ENCODE assay signal across 14 mouse cellular contexts in genomic region chr14:34585358-34586105, GRCm38 (mm10). TPM values are rescaled to one million over a fixed set of nuclear protein-coding genes. Genes with fewer than 3 reads are reported as not detected.
DNase-seq lines count a peak whose midpoint lies in the region; ATAC-seq and TF ChIP-seq lines count a peak whose summit lies in the region.
"Had no signal": no experiment of that assay in that cellular context is flagged by ENCODE, and none has a peak within 500 bp of the region (broad histone marks: within the 10 kb centered on the region; RNA-seq: fewer than 3 reads in every experiment).

No protein-coding gene starts in this region.

- no peaks in the 10 kb centered on the region for H3K79me2 ChIP-seq in liver, adult 2 months (ENCODE audit: control insufficient read depth, insufficient read depth, low read length)

- peak; percentile 41 for DNase-seq in kidney, adult 9 months
- peak; percentile 86 for DNase-seq in liver, adult 2 months (ENCODE audit: extremely low read depth, low read depth, low spot score)
- no peak for DNase-seq in right cerebral cortex, postnatal 4 days
- no peak for DNase-seq in right cerebral cortex, postnatal 14 days
- DNase-seq in thymus, postnatal 4 days = no peak
- DNase-seq: thymus, postnatal 25 days had no signal

- no peak overlapping the region for H3K27ac ChIP-seq in kidney, embryonic 14.5 days (ENCODE audit: low read depth, low read length)
- H3K27ac ChIP-seq in heart, embryonic 14.5 days (replicated peaks in 1 of 2; ENCODE audit: control insufficient read depth in 1 of 2, insufficient read depth in 1 of 2, low read depth in 2 of 2, low read length in 2 of 2) = peak overlapping the region; percentile 97
- peak overlapping the region; percentile 83 for H3K27ac ChIP-seq in liver, adult 2 months (replicated peaks; ENCODE audit: insufficient read depth, low read depth, low read length)
- H3K27ac ChIP-seq: hindbrain, embryonic 14.5 days had no signal

- H3K4me3 ChIP-seq in kidney, embryonic 14.5 days (ENCODE audit: low read length) = no peak overlapping the region
- H3K4me3 ChIP-seq in heart, embryonic 14.5 days (ENCODE audit: control insufficient read depth in 1 of 2, insufficient read depth in 1 of 2, low read depth in 1 of 2, low read length in 2 of 2) = peak overlapping the region; percentile 57 to 62
- H3K4me3 ChIP-seq in liver, adult 2 months (ENCODE audit: insufficient read depth, low read depth, low read length) = no peak overlapping the region
- H3K4me3 ChIP-seq: erythroblast, embryonic 14.5 days had no signal

- no peak overlapping the region for H3K9ac ChIP-seq in kidney, embryonic 14.5 days (ENCODE audit: low read depth, low read length)
- H3K9ac ChIP-seq in heart, embryonic 14.5 days (ENCODE audit: low read length) = peak overlapping the region; percentile 89
- H3K9ac ChIP-seq in liver, adult 2 months (ENCODE audit: low read depth, low read length) = peak overlapping the region; percentile 48; the same call in 1 of the 2 replicates
- H3K9ac ChIP-seq: hindbrain, embryonic 14.5 days had no signal

- no peak for ATAC-seq in kidney, embryonic 14.5 days (ENCODE audit: low FRiP score, low TSS enrichment)
- no peak for ATAC-seq in heart, embryonic 14.5 days (ENCODE audit: insufficient number of reproducible peaks, insufficient read depth, low FRiP score, low read depth)

- no peaks in the 10 kb centered on the region for H3K36me3 ChIP-seq in kidney, embryonic 14.5 days (ENCODE audit: control insufficient read depth, insufficient read depth, low read length)
- peaks cover 47% of the 10 kb centered on the region for H3K36me3 ChIP-seq in heart, embryonic 14.5 days (ENCODE audit: control insufficient read depth, insufficient read depth, low read length)
- H3K36me3 ChIP-seq in liver, adult 2 months (ENCODE audit: control insufficient read depth, insufficient read depth, low read length) = no peaks in the 10 kb centered on the region

- H3K27me3 ChIP-seq in kidney, embryonic 14.5 days (ENCODE audit: control insufficient read depth, insufficient read depth, low read length) = no peaks in the 10 kb centered on the region
- H3K27me3 ChIP-seq in heart, embryonic 14.5 days (ENCODE audit: control insufficient read depth, insufficient read depth, low read length) = no peaks in the 10 kb centered on the region
- no peaks in the 10 kb centered on the region for H3K27me3 ChIP-seq in liver, adult 2 months (ENCODE audit: control insufficient read depth, insufficient read depth, low read length)

- H3K4me1 ChIP-seq in kidney, embryonic 14.5 days (ENCODE audit: control insufficient read depth, insufficient read depth, low read length) = no peaks in the 10 kb centered on the region
- H3K4me1 ChIP-seq in heart, embryonic 14.5 days (ENCODE audit: control insufficient read depth in 2 of 2, insufficient read depth in 2 of 2, low read length in 2 of 2) = peaks cover 49 to 64% of the 10 kb centered on the region in 2 experiments
- peaks cover 23% of the 10 kb centered on the region for H3K4me1 ChIP-seq in liver, adult 2 months (ENCODE audit: control insufficient read depth, insufficient read depth, low read length)

- TF ChIP-seq CTCF in liver, adult 2 months (IDR thresholded peaks at IDR 0.05; ENCODE audit: low read depth, low read length) = no peak

- no peak for TF ChIP-seq POLR2A in liver, adult 2 months (IDR thresholded peaks at IDR 0.05; ENCODE audit: extremely low read depth, insufficient read depth, low read length)

- no peak overlapping the region for H3K4me2 ChIP-seq in kidney, embryonic 14.5 days (replicated peaks; ENCODE audit: low read depth, low read length)
- peak overlapping the region; percentile 89 for H3K4me2 ChIP-seq in heart, embryonic 14.5 days (ENCODE audit: low read length)
- H3K4me2 ChIP-seq: hindbrain, embryonic 14.5 days had no signal

- 83% methylated on average over 9 of the region's 9 CpGs for WGBS in kidney, embryonic 14.5 days
- 18% methylated on average over 9 of the region's 9 CpGs for WGBS in heart, embryonic 14.5 days
- 38% methylated on average over 9 of the region's 9 CpGs for WGBS in liver, adult 2 months

- H3K9me3 ChIP-seq in kidney, embryonic 14.5 days (ENCODE audit: control insufficient read depth, low read length) = no peaks in the 10 kb centered on the region
- H3K9me3 ChIP-seq in heart, embryonic 14.5 days (ENCODE audit: control insufficient read depth, low read length) = no peaks in the 10 kb centered on the region

RNA-seq across cellular contexts. Expression of gene Ldb3, which starts 3.0 kb away (rescaled TPM):
- polyA plus RNA-seq in kidney, embryonic 14.5 days (2014; fragmentation: Nextera tagmentation; extraction: Ambion mirVana) = 0.24 and 0.31 TPM in 2 replicates
- polyA plus RNA-seq in heart, embryonic 14.5 days (2014; fragmentation: Nextera tagmentation; extraction: Ambion mirVana) = 301 and 314 TPM in 2 replicates
- total RNA-seq in liver, adult 2 months (2014; rRNA removed) = 0.18 TPM in 1 of 2 replicates, not detected in the other
- 0.06 TPM in 2 replicates for polyA plus RNA-seq in liver, adult 2 months (2012; rRNA removed)
- total RNA-seq: megakaryocyte, adult 5-6 weeks; monocyte, adult 5-6 weeks had no signal
- polyA plus RNA-seq: erythroblast, embryonic 14.5 days had no signal

RNA-seq across cellular contexts. Expression of gene Opn4, which starts 14.4 kb away (rescaled TPM):
- polyA plus RNA-seq in kidney, embryonic 14.5 days (2014; fragmentation: Nextera tagmentation; extraction: Ambion mirVana) = 0.09 and 0.20 TPM in 2 replicates
- polyA plus RNA-seq in heart, embryonic 14.5 days (2014; fragmentation: Nextera tagmentation; extraction: Ambion mirVana) = 5.0 and 5.2 TPM in 2 replicates
- total RNA-seq in liver, adult 2 months (2014; rRNA removed) = not detected in 2 replicates
- not detected in 2 replicates for polyA plus RNA-seq in liver, adult 2 months (2012; rRNA removed)
- total RNA-seq: layer of hippocampus, postnatal 25 days; megakaryocyte, adult 5-6 weeks; monocyte, adult 5-6 weeks had no signal
- polyA plus RNA-seq: erythroblast, embryonic 14.5 days; hindbrain, embryonic 14.5 days; spleen, adult 2 months had no signal

Comparison
In these comparisons a context has a peak if more than half of its experiments do, and no peak if none do; other contexts are left out.
1. DNase-seq: peak in kidney, adult 9 months (single experiment) and liver, adult 2 months (single experiment); none in right cerebral cortex, postnatal 4 days (single experiment), right cerebral cortex, postnatal 14 days (single experiment) and thymus, postnatal 4 days (single experiment).
2. H3K4me3 ChIP-seq: peak in heart, embryonic 14.5 days (2 of 2); none in kidney, embryonic 14.5 days (single experiment) and liver, adult 2 months (single experiment).
3. RNA of gene Ldb3, which starts 3.0 kb away (polyA plus RNA-seq): 301 to 314 TPM in heart, embryonic 14.5 days; 0.24 to 0.31 TPM in kidney, embryonic 14.5 days and 0.06 TPM in liver, adult 2 months; every median in the first group is over 100 times any median in the second.